Mouse (Mus musculus) heart, postnatal 4 days (tissue): ENCODE measurements around the gene Mettl16. TPM values are rescaled to one million over a fixed set of nuclear protein-coding genes. Genes with fewer than 3 reads are reported as not detected.

Experiments used
- DNase-seq: peaks from one replicate; pipeline ENCODE4 v3.0.0; 2021
- total RNA-seq, 2 experiments: library from RNA; stranded (reverse); gene quantifications; 2 replicates each; pipeline ENCODE4 v1.2.3; 2021

The Mettl16 gene
- total RNA-seq, result 10 to 100 TPM; 15.2 to 16.9 TPM

GRCm38 (mm10) chr11:74770595-74771207, at the start of gene Mettl16:
Gene Mettl16, plus strand, starts transcription at chr11:74770830.
- DNase-seq, result peak; percentile 95

- DNase-seq, result no peak
These were observed 49.5 kb upstream of the Mettl16 start for GRCm38 (mm10) chr11:74721141-74721540.

DNA sequence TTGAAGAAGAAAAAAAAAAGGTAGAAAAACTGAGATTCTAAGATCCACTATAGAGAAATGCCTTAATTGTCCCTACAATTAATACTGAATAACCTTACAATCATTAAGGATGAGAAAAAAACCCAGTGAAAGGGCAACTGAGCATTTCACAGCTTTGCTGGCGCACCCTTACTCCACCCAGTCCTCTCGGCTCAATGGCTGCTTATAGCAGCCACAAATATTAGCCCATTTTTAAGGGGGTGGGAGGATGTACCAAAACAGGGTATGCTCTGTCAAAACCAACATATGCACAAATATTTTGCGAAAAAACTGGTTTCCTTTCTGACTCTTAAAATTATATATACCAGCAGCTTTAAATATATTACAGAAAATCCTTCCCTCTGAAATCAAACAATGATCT, 48.7 kb upstream of the Mettl16 start:
- DNase-seq, result no peak

- DNase-seq, result peak; percentile 89
These were observed 47.0 kb upstream of the Mettl16 start for GRCm38 (mm10) chr11:74723357-74724234.

GRCm38 (mm10) chr11:74724235-74724791, 46.3 kb upstream of the Mettl16 start, which contains the start of gene Pafah1b1:
Gene Pafah1b1, minus strand, starts transcription at chr11:74724670.
- DNase-seq, result peak; percentile 97

- DNase-seq, result peak; percentile 74
These were observed 45.4 kb upstream of the Mettl16 start for GRCm38 (mm10) chr11:74725181-74725580.

DNA sequence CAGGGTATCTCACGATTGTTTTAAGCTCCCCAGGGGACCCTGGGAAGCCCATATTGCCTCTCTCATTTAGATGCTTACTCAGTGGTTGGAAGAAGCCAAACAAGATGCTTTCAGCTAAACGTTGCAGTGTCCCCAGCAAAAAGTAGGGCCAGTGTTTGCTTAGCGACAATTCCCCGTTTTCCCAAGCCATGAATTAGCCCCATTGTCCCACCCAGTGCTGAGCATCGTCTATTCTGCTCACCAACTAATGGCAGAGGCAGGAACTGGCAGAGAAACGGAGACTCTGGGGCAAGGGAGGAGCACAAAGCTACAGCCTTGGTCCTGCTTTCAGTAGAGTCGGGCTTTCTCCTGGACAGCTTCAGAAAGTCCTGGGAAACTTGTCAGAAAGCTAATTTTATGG, 35.7 kb upstream of the Mettl16 start:
- DNase-seq, result no peak

GRCm38 (mm10) chr11:74737861-74738260, 32.8 kb upstream of the Mettl16 start:
- no peak for DNase-seq

- DNase-seq, result peak; percentile 49
These were observed 22.6 kb upstream of the Mettl16 start for GRCm38 (mm10) chr11:74748022-74748421.

GRCm38 (mm10) chr11:74749241-74749640, 21.4 kb upstream of the Mettl16 start:
- no peak for DNase-seq

GRCm38 (mm10) chr11:74750662-74751351, 19.8 kb upstream of the Mettl16 start:
- DNase-seq, result no peak

DNA sequence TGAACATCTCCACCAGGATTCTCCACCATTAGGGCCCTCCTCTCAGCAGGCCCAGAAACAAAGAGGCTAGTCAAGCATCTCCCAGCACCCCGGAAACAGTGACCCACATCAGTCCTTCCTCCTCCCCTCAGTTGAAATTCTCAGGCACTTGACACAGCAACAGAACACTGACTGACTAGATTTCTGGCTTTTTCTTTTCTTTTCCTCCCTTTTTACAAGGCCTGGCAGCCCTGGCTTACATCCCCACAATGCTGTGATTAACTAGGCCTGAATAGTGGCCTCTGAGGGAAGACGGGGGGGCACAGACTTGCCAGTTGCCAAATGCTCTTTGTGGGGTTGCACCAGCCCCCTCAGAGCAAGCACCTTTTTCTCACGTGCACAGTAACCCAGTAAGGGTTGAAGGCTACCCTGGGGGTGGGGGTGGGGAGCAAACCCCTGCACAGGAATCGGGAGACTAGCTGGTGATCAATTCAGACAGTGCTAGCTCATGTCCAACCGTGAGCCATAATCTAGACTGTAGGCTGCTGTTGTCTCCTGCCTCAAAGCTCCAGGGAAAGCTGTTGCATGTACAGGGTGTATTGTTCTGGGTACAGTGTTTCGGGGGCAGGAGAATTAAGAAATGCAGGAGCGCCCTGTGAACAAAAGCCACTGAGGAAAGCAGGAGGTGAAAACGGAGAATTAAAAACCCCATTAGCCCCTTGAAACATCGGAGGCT, 19.1 kb upstream of the Mettl16 start:
- DNase-seq, result no peak

GRCm38 (mm10) chr11:74756631-74757030, 14.0 kb upstream of the Mettl16 start:
- DNase-seq, result peak; percentile 65

- no peak for DNase-seq
These were observed 9.5 kb upstream of the Mettl16 start for GRCm38 (mm10) chr11:74761011-74761705.

DNA sequence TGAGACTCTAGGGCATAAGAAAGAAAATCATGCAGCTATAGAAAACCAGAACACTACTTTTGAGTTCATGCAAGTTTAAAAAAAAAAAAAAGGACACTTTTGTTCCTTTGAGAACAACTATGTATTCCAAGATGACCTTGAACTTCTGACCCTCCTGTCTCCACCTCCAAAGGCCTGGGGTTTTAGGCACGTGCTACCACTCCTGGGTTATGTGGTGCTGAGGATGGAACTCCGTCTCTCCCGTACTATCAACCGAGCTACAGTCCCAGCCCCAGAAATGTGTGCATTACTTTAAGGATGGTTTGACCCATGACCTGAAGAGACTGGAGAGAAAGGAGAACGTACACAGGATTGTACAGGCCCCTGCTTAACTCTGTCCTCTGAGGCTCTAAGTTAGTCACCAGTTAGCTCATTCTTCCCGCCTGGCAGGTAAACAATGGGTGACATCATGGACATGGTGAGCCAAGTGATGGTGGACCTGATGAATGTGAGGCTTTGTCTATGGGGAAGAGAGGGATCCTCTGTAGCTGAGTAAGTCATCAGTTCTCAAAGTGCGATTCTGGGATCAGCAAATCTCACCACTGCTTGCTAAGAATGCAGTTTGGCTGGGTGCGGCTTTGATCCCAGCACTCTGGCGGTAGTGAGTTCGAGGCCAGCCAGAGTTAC, 6.5 kb upstream of the Mettl16 start:
- DNase-seq, result no peak

GRCm38 (mm10) chr11:74767469-74767868, 3.2 kb upstream of the Mettl16 start:
- peak; percentile 54 for DNase-seq

DNA sequence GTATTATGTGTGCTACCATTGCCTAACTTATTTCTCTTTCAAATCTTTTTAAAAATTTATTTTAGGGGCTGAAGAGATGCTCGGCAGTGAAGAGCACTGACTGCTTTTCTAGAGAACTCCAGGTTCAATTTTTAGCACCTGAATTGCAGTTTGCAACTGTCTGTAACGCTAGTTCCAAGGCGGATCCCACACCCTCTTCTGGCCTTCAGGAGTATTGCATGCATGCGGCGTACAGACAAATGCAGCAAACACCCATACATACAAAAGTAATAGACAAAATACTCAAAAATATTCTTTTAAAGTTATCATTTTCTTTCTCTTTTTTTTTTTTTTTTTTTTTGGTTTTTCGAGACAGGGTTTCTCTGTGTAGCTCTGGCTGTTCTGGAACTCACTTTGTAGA, 2.6 kb upstream of the Mettl16 start:
- peak; percentile 56 for DNase-seq

GRCm38 (mm10) chr11:74770037-74770436, 593 bp upstream of the Mettl16 start:
- DNase-seq, result no peak

- no peak for DNase-seq
These were observed 604 bp downstream of the Mettl16 start for GRCm38 (mm10) chr11:74771234-74771633.

GRCm38 (mm10) chr11:74771650-74772049, 1.0 kb downstream of the Mettl16 start:
- DNase-seq, result no peak

DNA sequence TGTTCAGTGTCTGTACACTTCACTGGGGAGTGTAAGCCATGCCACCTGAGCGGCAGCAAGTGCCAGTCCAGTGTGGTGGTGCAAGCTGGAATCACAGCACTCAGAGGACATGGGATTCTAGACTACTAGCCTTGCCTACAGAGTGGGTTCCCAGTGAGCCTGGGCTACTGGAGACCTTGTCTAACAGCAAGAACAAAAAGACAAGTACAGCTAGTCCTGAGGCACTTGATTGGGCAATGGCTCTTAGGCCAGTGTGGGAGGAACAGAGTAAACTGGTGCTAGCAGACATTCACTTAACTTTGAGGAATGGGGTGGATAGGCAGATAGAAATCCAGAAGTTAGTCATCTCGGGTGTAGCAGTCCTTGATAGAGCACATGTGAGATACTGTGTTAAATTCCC, 1.8 kb downstream of the Mettl16 start:
- no peak for DNase-seq
